Mouse (Mus musculus): ENCODE measurements around the gene Ptma.

DNA sequence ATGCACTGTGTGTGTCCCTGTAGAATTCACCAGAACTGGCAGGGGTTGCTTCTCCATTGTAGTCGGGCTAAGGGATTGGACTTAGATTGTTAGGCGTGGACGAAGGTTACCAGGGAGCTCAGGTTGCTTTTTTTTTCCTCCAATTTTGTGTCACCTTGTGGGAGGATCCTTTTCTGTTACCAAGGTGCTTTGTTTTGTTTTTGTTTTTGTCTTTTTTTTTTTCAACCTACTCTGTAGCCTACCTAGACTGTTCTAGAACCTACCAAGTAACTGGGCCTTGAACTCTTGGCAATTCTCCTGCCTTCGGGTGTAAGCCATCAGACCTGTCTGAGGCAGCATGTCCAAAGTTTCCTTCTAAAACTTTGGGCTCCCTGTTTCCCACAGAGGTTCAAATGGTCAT, 36.6 kb upstream of the Ptma start:
- TF ChIP-seq CTCF (IDR thresholded peaks at IDR 0.05; ENCODE audit: low read depth, low read length) (no peak), POLR2A (IDR thresholded peaks at IDR 0.05; ENCODE audit: insufficient read depth, low read length) (no peak)
